Mouse (Mus musculus): ENCODE data around the gene Slc4a8.
"Not testable (repeated sequence)": the region's sequence is repeated elsewhere in the genome, so short reads cannot be mapped to it uniquely, and the experiment has no call there.

Slc4a8 gene

DNA sequence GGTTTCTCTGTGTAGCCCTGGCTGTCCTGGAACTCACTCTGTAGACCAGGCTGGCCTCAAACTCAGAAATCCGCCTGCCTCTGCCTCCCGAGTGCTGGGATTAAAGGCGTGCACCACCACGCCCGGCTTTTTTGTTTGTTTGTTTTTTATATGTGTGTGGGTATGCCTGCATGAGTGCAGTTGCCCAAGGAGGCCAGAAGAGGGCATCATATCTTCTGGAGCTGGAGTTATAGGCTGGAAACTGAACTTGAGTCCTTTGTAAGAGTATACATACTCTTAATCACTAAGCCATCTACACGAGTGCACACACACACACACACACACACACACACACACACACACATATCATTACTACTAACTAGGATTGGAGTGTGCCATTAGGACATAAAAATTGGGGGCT is 12.3 kb downstream of the Slc4a8 start:
- not testable (repeated sequence) for DNase-seq (ENCODE audit: low read depth, low spot score)

DNA sequence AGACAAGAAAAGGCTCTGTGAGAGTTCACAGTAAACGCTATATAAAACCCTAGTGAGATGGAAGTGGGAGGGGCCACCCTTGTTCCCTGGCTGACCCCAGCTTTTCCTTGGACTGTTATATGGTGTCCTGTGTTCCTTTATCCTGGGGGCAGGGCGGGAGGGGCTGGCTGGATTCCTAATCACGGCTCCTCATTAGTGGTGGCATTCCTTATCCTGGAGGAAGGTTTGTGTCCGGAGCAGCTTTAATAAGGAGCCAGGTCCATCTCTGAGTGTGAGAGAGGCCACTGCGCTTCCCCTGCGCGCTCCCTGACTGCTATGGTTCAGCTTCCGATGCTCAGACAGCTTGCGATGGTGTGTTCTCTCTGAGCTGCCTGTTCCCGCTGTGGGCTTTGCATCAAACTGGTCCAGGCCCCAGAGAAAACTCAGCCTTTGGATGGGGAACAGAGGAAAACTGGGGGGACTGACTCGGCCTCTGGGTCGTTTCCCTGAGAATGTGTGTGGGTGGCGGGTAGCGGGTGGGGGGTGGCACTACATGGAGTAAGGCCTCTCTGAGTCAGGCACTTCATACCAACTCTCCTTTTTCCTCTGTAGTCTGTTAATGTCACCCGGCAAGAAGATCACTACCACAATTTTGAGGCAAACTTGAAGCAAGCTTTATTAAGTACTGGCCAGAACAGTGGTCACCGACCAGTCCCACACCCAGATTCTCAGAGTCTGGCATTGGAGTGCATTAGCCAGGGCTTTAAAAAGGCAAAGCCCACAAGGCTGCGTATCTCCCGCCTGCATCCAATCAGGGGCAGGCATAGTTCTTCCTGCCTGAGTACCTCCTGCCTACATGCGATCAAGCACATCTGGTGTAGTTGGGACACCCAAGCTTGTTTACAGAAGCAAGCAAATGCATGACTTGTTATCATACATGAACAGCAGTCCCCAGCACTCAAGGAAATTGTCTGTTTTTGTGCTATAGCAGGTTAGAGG is 13.9 kb downstream of the Slc4a8 start:
- DNase-seq (ENCODE audit: low read depth, low spot score): no peak

DNA sequence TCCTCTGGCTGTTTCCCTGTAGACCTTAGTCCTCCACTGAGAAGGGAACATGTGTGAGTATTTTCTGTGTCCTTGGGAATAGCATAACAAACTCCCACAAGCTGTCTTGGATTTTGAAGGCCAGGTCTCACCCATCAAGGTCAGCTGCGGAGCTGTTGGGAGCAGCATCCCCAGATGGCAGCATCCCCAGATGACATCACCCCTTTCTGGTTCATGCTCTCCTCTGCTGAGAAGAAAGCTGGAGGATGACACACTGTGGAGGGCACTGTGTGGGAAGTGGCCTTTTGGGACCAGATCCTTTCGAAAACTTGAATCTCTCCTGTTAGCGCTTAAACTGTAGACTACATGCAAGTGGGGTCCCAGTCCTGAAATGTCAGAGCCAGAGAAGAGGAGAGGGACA is 14.9 kb downstream of the Slc4a8 start:
- no peak for DNase-seq (ENCODE audit: low read depth, low spot score)

DNA sequence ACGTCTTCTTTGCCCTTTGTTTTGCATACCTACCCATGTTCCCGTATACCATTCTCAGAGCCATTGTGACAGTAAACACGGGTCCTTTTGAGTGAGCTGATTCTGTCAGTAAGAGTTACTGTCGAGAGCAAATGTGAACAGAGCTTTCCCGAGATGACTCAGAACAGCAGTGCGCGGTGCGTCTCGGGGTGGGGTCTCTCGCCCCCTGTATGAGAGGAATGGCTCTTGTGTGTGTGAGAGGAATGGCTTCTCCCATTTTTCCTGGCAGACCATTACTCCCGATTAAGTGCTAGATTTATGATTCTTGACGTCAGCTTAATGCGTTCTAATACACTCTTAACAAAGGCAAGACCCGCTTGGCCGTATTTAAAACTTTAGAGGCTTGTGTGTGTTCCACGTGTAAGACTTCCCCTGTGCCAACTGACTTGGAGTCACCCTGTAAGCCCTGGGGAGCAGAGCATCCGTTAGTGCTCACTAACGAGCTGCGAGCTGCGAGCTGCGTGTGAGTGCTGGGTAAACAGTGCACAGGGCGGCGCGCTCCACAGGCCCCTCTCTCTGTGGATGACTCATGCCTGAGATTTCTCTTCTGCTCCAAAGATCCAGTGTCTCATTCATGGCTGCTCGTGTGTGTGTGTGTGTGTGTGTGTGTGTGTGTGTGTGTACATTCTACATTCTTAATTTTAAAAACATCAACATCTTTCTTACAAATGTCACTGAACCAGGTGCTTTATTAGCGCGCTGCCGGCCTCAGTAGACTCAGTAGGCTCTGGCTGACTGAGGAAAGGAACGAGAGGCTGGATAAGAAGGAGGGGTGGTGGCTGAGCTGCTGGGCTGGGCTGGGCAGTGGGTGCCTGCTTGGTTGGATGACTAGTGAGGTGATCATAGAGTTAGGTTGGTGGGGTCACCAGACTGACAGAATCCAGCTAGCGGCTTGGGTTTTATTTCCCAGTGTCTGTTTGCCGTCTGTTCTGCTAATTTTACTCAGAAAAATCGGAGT is 15.8 kb downstream of the Slc4a8 start:
- DNase-seq (ENCODE audit: low read depth, low spot score): no peak

DNA sequence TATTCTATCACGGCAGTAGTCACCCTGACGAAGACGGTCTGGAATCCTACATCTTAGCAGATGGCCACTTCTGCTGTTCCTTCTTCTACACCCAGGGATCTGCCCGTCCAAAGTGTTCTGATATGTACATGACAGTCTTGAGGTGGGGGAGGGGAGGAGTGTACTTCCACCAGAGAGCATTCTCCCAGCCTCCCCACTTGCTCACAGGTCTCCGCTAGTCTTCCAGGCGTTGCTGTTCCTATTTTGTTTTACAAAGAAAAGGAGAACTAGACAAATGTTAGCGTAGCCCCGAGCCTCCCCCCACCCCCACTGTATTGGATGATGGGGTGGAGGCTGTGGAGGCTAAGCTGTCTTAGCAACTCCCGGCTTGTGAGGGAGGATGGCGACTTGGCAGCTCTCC is 18.3 kb downstream of the Slc4a8 start:
- DNase-seq (ENCODE audit: low read depth, low spot score): no peak

DNA sequence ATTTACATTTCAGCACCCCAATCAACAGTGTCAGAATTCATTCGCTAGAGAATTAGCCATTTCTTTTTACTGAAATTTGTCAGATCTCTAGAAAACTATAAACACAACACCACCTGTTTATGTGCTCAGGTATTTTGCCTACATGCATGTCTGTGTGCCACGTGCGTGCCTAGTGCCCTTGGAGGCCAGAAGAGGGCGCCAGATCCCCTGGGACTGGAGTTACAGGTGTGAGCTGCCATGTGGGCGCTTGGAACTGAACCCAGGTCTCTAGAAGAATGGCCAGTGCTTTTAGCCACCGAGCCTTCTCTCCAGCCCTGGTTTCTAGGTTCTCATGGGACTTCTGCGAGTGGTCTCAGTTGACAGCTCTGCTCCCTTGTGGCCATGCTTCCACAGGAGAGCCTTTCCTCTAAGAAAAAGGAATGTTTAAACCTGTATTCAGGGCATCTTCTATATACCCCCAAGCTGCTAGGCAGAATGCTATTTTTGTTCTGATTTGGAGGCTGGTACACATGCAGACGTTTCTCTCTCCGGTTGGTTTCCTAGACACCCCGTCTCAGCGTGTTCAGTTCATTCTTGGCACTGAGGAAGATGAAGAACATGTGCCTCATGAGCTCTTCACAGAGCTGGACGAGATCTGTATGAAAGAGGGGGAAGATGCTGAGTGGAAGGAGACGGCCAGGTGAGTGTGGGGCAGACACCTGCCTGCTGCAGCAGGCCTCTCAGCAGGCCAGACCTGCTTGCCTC is 21.9 kb downstream of the Slc4a8 start:
- no peak for DNase-seq (ENCODE audit: low read depth, low spot score)

DNA sequence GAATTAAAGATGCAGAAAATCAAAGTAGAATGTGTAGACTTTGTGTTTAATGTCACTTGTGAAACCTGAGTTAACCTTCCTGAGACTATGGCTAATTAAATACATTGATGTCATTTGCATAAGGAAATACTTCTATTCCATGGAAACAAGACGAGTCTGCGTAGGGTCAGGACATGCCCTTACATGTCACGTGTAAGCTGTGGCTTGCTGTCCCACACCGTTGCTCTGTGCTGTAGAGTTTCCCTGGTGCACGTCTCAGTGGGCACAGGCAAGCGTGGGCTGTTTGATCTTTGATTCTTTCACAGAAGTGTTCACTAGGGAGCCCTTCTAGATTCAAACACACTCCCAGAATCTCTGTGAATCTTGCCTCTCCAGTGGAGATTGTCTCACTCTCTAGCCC is 28.7 kb downstream of the Slc4a8 start:
- no peak for DNase-seq (ENCODE audit: low read depth, low spot score)

DNA sequence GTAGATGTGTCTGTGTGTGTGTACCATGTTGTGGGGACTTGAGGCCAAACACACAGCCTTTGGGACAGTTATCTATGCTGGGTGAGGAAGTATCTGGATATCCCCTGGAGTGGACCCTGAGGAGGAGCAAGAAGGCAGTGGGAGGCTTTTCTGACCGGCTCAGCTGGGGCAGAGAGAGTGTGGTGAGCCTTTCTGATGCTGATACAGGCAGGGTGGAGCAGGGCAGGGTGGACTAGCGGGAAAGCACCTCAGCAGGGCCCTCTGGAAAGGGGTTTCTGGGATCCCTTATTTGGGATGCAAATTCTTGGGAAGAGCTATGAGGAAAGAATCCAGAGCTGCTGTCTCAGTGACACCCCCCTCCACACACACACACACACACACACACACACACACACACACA is 30.8 kb downstream of the Slc4a8 start:
- no peak for DNase-seq (ENCODE audit: low read depth, low spot score)

DNA sequence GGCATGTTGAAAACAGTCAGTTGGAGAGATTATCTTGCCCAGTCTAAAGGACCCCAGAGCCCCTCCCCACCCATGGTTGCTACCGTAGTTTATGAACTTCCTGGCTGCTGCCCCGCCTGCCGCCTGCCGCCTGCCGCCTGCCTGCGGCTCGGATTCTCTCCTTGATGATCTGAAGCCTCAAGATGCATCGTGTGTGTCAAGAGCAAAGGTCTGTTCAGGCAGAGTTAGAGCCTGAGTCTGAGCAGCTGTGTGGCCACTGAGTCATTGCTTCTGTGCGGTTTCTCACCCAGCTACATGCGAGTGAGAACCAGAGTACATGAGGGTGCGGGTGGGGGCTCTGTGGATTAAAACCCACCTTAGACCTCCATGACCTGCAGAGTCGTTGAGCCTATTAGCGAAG is 39.4 kb downstream of the Slc4a8 start:
- no peak for DNase-seq (ENCODE audit: low read depth, low spot score)

DNA sequence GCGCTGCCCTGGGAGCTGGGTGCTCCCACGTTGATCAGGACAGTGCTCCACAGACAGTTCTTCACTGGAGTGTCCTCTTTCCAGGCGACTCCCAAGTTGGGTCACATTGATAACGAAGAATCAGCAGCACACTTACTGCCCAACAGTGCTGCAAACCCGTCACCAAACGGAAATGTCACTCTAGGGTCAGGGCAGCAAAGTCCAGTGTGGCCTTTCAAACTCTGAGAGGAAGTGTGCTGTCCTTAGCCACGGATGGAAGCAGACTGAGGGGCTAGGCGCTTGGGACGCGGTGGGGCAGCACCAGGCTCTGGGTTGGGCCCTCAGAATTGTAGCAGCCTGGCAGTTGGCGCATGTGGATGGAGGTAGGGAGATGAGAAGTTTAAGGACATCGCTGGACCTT is 46.5 kb downstream of the Slc4a8 start:
- DNase-seq (ENCODE audit: low read depth, low spot score): no peak

DNA sequence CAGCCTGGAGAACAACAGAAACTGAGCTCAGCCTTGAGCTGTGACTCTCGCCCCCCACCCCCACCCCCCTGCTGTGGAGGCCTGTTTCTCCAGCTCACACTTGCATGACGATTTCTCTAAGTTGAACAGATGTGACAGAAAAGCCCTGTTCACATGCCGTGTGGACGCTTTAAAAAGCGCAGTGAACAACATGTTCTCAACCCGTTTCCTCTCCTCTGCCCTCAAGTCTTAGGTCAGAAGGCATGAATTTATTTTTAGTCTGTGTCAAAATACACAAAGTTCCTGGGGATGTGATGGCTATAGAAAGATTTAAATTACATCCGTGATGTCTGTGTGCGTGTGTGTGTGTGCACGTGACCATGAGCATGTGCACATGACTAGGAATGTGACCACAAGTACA is 46.9 kb downstream of the Slc4a8 start:
- no peak for DNase-seq (ENCODE audit: low read depth, low spot score)

DNA sequence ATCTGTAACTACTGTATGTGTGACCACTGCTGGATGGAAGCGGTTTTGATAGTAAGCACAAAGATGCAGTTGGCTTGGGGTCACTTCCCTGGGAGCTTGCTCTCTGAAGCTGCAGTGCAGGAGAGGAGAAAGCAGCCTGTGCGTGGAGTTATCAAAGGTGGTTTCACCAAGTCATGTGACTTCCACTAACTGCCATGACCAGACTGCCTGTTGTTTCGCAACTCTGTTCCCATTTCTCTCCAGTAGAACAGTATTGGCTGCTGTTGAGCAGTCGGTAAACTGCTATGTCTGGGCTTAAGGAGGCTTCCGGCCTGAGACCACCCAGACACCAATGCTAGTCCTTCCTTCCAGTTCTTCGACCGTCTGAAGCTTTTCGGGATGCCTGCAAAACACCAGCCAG is 48.7 kb downstream of the Slc4a8 start:
- DNase-seq (ENCODE audit: low read depth, low spot score): no peak

DNA sequence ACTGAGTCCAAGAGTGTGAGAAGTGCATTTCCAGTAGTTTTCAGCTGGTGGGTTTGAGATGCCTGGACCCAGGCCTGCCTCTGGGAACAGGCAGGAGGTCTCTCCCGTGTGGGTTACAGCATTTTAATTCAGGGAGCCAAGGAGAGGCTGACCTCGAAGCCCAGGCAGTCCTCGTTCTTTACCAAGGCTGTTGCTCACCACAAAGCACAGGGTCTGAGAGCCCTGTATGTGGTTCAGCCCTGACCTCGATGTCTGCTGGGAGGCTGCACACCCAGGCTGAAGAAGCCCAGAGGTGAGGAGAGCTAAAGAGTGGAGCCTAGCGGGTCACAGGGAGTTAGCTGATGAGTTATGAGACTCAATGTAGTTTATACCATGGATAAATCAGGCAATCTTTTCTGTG is 52.0 kb downstream of the Slc4a8 start:
- DNase-seq (ENCODE audit: low read depth, low spot score): no peak

DNA sequence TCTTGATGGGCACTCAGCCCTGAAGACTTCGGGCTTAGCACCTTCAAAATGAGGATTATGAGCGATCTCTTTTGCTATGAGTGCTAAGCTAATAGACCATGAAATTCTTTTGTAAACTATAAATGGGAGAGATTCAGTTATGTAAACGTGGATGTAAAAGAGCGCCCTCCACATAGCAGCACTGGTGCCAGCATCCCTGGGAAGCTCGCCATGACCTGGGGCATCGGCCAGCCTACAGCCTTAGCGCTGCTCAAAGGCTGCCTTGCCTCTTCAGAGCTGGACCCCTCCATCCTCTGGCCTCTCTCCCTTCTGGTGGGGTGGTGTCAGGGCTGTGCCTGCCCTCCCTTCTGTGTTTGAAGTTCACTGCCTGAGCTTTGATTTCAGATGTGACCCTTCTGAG is 52.5 kb downstream of the Slc4a8 start:
- DNase-seq (ENCODE audit: low read depth, low spot score): no peak

DNA sequence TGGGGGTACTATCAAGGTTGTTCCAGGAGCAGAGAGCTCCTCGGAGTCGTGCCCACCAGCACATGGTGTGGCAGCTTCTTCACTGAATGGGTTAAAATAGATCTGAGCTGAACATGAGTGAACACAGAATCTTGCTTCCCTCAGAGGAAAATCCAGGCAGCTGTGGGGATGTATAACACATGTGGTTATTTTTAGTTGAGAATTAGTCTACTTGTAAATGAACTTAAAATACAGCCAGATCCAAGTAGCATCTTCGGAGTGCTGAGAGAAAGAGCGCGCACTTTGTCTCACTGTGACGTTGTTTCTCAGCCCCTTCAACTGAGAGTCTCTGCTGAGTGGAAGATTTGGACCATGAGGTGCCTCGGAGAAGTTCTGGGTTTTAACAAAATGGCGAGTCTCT is 53.8 kb downstream of the Slc4a8 start:
- DNase-seq (ENCODE audit: low read depth, low spot score): no peak

DNA sequence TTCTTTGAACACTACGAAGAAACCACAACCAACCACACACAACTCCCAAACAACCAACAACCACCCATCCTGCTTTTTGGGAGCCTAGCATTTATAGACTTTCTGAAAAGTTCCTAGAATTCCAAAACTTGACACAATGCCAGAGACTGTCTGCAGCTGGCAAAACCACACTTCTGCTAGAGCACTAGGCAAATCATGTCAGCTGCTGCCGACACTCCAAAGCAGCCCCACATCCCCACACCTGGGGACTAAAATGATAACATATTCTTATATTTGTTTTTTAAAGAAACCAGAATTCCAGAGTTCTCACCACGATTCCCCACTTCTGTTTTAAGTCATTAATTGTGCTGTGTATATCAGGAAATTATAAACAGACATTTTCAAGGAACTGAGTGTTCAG is 57.3 kb downstream of the Slc4a8 start:
- DNase-seq (ENCODE audit: low read depth, low spot score): no peak

DNA sequence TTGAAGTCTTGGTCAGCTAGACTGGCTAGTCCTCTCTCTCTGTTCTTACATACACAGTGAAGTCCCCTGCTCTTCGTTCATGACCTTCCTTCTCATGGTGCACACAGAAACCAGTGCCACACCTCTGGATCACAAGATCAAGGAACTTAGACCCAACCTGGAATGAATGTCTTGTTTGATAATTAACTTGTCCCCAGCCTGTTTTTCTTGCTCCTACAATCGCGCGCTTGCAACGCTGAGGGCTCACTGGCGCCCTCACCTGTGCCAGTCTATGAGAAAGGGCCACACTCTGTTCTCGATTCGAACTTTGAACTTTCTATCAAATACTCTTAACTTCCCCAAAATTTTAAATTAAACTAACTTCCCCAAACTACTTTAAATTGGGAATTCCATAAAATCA is 60.3 kb downstream of the Slc4a8 start:
- DNase-seq (ENCODE audit: low read depth, low spot score): no peak

DNA sequence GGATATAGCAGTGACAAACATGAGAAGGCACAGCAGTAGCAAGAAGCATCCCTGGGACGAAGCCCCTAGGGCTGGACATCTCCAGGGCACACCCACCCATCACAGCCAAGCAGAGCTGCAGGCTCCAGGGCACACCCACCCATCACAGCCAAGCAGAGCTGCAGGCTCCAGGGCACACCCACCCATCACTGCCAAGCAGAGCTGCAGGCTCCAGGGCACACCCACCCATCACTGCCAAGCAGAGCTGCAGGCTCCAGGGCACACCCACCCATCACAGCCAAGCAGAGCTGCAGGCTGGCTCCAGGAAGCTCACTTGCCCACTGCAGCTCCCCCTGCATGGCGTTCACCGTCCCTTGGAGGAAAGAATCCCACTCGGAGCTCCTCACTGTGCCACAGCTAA is 60.8 kb downstream of the Slc4a8 start:
- not testable (repeated sequence) for DNase-seq (ENCODE audit: low read depth, low spot score)

DNA sequence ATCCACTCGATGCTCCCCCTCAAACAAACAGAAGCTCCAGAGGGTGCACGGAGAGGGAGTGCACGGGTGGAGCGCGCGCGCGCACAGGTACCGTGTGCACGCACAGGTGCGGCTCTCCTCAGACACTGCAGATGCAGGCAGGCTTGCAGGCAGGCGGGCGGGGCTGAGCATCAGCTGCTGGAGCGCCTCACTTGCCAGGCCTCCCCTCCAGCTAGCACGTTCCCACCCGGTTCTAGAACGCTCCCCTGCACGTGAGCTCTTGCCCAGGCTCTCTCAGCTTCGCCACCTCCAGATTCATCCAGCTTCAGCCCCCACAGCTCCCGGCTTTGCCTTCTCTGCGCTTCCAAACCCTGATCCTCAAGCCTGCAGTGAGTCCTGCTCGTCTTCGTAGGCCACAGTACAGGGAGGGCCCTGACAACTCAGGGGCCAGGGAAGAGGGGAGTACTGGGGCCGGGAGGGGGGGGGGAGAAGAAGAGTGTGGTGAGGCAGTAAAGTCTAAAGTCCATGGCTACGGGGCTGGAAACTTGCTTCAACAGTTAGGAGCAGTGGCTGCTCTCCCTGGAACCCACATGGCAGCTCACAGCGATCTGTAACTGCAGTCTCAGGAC is 63.8 kb downstream of the Slc4a8 start:
- DNase-seq (ENCODE audit: low read depth, low spot score): no peak

DNA sequence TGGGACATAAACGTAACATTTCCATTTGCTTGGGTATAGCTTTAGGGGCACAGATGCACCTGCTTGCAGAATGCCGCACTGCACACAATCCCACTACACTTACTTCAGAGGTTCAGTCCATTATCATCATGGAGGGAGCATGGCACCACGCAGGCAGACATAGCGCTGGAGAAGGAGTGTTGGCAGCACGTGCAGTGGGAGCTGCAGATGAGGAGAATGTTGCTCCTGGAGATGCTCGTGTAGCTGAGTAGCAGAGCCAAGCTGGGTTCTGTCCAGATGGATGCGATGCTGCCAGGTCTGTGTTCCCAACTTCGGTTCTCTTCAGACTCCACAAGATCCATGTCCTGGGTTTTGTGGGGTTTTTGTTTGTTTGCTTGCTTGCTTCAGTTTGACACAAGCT is 64.5 kb downstream of the Slc4a8 start:
- no peak for DNase-seq (ENCODE audit: low read depth, low spot score)

DNA sequence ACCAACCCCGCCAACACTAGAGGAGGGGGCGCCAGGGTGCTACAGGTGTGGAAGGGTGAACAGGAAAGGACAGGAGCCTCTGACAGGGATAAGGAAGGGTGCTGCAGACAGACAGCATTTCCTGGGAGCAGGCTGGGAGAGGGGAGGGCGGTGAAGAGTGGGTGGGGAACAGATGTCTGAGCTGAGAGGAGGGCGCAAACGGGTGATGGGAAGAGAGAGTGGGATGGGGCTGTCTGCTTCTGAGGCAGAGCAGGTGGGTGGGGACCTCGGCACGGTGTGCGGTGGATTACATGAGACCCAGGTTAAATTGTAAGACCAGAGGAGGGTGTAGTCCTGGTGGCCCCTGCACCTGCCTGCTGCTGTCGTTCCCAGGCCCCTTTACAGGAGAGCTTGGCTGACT is 68.2 kb downstream of the Slc4a8 start:
- DNase-seq (ENCODE audit: low read depth, low spot score): no peak
